In the genomic region with DNA sequence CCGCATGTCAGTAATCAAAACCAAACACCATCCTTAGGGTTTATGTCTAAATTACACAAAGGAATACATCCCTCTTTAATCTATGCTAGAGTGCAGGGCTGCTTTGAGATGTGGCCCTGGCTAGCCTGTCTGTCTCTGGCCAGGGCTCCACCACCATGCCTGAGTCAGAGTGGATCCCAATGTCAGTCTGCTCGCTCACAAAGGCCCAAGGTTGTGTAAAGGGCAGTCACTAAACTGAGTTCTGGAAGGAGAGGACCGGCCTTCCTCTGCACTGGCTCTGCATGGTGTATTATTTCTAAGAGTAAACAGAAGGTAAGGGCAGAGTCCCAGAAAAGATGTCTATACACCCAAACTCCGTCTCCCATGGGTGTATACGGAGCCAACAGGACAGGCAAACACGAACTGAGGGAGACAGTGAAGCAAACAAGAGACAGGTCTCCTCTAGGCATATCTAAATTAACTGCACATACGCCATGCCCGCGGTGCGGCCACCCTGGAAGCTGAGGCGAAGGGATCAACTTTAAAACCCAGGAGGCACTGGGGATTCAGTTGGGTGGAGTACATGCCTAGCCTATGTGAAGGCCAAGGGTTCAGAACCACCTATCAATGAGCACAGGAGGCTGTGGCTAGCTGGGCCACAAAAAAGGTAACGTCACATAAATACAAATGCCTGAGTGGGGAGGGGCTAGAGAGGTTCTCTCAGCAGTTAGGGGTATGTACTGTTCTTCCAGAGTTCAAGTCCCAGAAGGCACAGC, we compare ENCODE assay signal across 1 mouse cellular context.
TF ChIP-seq lines count a peak whose summit lies in the region.

No protein-coding gene starts in this region.

TF ChIP-seq in C2C12, 6 proteins besides CTCF, POLR2A, EP300 and RAD21:
- TF ChIP-seq MYOD1 (IDR thresholded peaks at IDR 0.05; ENCODE audit: control insufficient read depth, insufficient read length, low read depth) = no peak
- no peak for TF ChIP-seq USF1 (IDR thresholded peaks at IDR 0.05; ENCODE audit: low read depth)
